Mouse (Mus musculus): ENCODE measurements around the gene Card9. TPM values are rescaled to one million over a fixed set of nuclear protein-coding genes. Genes with fewer than 3 reads are reported as not detected.
"Not testable (repeated sequence)": the region's sequence is repeated elsewhere in the genome, so short reads cannot be mapped to it uniquely, and the experiment has no call there.

The Card9 gene
- 1.2 and 1.6 TPM in 2 replicates for total RNA-seq (2021)
- long read RNA-seq, experiment 1, partial matches to known transcripts = 0 of 1 reads
- long read RNA-seq, experiment 1, other reads (novel, unspliced or antisense) = 1 of 1 reads
- long read RNA-seq, experiment 2, partial matches to known transcripts = 0 of 1 reads
- long read RNA-seq, experiment 2, other reads (novel, unspliced or antisense) = 1 of 1 reads

DNA sequence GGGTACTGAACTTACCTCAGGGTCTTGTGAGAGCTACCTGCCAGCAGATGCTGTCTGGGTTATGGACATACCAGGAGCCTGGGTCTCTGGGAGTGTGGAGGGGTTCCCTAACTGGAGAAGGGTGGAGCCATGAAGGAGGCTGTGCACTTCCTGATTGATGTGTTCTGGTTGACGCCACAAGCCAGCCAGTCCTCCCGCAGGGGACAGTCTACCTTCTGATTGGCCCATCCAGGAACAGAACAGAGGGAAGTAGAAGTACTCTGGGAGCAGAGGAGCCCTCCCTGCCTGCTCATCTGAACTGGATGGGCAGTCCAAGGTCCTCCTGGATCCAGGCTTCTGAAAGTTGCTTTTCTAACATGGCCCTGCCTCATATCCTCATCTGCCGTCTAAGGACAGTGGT lies at the start of gene Card9:
Gene Card9 (minus strand): TSS at position 147 of the 400 bp plus-strand sequence.
- no peak for DNase-seq

DNA sequence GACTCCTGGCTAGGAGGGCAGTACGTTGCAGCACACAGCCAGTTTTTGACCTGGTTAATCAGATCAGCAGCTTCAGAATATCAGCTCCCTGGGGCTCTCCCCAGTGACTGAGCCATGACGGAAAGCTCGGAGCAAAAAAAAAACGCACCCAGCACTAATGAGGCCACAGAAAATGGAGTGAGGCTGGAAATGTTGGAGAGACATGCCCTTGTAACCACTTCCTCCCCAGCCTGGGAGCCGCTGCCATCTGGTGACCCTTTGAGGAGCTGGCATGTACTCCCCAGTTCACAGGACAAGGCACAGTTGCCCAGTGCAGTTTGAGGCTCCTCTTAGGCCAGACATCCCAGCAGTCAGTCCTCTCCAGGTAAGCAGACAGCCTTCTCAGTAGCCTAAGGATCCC lies 49.4 kb upstream of the Card9 start:
- no peak for DNase-seq

DNA sequence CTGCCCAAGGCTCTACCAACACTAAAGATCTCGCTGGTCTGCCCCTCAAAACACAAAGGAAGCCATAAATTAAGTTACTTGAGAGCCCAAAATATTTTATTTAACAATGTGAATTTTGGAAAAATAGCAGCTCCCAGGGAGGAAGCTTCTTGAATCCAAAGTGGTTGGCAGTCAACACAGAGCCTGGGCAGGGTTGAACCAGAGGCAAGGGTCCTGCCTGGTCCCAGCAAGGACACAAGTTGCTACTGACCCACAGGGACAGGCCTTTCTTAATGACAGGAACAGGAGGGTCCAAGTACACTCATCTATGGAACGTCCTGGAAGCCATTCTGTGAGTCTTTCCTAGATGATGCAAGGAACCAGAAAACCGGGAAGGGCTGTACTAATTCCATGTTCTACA lies 48.6 kb upstream of the Card9 start:
- no peak for DNase-seq

DNA sequence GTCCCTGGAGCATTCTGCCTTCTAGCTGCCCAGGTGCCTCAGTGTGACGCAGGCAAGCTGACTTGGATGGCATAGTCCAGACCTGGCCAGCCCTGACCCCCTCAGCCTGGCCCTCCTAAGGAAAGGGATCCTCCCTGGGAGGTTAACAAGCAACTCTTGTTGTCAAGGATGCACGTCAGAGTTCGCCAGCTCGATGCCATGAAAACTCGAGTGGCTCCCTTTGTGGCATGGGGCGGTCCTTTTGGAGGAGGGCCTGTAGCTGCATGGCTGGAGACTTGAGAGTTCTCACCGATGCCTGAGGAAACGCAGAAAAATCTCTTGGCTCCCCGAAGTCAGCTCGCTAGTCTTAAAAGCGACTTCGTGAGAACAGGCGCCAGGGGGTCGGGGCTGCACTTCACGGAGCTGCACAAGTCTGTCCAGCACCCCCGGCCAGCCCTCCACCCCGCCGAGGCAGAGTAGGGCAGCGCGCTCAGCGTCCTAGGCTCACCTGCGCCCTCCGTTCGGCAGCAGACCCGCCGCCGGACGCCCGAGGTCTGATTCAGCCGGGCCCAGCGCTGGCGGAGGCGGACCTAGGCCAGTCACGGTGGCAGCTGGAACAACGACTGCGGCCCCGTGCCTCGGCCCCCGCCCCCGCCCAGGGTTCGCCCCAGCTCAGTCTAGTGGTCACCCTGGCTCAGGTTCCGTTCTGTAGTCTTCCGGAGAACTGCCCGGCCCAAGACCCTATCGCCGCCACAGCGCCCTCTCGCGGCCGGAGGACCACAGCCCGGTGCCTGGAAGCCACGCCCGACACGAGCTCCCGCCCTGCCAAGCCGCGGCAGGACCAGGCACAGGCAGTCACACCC lies 48.0 kb upstream of the Card9 start, which contains the start of gene Inpp5e:
Gene Inpp5e (minus strand): TSS at position 689 of the 842 bp plus-strand sequence.
- DNase-seq = peak; percentile 99

DNA sequence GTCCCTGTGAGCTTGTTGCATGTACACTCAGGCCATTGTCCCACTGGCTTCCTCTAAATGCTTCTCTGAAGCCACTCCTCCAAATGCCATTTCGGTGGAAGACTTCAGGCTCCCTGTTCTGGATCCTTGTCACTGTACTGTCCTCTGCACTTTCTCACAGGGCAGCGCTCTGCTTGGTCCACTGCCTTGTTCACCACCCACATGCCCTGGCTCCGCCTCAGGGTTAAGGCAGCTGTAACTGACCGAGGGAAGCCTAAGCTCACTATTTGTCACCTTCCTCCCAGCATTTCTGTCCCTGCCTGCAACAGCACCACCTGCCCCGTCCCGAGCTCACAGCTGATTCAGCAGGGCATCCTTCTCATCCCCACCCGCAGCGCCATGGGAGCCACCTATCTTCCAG lies 42.6 kb upstream of the Card9 start:
- no peak for DNase-seq

DNA sequence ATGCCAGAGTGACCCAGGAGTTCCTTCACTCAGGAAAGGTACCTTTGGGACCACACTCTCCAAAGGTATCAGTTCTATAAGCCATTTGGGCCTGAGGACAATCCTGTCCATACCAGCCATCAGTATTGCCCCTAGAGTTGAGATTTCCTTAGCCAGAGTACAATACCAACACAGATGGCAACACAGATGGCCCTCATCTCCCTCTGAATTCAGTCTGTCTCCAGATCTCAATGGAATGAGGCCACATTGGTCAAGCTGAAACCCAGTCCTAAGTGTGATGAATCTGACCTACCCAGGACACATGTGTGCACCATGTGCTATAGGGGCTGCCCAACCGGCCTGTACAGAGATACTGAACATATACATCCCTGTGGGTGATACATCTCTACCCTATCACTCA lies 41.5 kb upstream of the Card9 start:
- DNase-seq = no peak

DNA sequence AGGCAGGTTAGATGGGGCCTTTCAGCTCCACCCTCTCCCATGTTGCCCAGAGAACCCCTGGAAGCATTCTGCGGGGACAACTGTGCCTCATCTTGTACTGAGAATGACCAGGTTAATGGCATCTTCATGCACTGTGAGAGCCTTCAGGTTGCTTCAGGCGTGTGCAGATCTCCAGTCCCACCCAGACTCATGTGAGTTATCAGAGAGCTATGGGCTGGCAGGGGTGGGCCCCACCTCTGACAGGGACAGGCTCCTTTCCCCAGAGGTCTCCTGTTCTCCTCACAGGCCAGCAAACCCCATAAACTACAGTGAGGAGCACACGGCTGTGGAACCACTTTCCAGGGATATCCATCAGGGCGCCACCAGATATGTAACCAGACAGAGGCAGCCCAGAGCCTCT lies 40.3 kb upstream of the Card9 start:
- no peak for DNase-seq

DNA sequence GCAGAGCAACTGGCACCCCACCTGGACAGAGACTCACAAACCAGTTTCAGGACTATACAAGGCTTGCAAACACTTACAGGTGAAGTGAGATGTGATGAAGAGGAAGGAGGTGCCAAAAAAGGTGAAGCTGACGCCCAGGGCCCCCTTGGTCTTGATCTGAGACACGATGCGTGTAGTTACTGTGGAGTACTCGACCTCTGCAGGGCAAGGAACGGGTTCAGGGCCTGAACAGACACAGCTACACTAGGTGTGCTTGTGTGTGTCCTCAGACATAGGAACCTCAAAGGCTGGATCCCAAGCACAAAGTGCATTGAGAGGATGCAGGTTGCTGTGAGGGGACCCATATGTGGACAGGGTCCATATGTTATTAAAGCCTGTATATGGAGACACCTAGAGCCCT lies 39.6 kb upstream of the Card9 start:
- no peak for DNase-seq

DNA sequence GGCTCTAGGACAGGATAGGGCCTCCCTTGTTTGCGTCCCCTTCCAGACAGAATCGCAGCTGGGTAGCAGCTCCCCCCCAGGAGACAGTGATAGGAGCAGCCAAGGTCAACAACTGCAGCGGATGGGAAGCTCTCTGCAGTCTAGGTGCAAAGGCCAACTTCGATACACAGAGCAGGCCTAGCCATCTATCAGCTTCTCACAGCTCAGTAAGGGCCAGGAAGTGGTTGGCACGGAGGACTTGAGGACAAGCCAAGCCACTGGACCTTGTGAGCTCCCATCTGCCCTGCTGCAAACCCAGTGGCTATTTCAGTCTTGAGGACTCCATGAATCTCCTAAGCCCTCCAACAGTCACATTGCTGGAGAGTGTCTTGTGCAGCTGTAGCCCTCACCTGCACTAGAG lies 38.9 kb upstream of the Card9 start:
- no peak for DNase-seq

DNA sequence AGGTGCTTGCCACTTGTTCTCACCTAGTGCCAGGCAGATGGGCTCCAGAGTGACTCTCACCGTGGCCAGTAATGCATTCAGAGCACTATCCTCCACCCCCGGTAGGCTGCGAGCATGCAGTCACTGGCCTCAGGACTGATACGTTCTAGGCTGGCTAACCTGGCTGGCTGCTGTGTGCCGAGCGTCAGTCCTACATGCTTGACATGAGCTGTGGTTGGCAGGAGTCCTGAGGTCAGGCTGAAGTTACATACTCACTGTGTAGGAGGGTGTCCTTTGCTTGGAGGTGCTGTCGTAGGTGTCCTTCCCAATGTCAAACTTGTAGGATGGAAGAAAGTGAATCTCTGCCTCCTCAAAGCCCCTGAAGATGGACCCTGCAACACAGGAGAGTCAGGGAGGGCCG lies 38.3 kb upstream of the Card9 start:
- no peak for DNase-seq

DNA sequence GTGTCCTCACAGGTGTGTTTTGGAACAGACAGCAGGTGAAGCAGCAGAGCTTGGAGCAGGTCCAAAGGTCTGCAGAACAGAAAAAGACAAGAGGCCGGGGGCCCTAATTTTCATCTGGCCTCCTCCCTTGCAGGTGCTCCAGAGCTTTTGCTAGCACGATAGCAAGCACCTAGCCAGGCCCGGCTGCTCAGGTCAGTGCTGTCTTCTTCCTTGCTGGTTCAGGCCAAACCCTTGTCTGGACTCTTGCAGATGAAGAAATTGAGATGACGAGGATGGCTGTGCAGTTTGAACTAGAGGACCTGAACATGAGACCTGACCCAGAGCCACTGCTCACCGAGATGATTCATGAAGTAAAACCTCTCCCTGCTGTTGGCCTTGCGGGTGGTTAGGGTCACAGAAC lies 30.9 kb upstream of the Card9 start:
- no peak for DNase-seq

DNA sequence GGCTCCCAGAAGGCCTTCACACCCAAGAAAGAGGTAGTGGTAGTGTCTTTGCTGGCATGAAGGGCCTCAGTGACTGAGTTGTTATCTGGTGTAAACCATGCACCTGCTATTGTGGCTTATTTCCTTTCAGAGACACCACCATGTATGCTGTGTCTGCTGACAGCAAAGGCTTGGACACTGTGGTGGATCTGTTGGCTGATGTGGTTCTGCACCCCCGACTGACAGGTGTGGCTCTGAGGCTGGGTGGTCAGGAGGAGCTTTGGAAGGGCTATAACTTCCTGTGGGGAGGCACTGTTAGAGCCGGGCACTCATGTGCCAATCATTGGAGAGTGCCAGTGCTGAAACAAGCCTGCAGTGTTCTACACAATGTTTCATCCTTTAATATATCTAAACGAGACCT lies 30.2 kb upstream of the Card9 start:
- DNase-seq = no peak

DNA sequence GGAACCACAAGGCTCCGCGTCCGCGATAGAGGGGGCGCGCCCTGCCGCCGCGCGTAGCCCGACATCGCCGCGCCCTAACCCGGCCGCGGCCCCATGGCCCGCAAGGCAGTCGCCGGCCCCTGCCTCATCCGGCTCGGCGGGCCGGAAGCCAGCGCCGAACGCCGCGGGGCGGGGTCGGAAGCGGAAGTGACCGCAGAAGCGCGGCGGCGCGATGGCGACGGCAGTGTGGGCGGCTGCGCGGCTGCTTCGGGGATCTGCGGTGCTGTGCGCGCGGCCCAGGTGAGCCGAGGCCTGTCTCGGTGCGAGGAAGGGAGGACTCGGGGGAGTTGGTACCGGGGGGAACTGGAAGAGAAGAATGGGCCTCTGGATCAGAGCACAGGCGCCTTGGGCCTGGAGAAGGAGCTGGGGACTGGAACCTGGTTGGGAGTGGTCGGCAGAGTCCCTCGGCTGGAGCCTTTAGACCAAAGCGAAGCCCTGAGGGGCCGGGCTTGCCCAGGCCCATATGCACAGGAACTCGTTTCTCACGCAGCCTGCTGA lies 28.5 kb upstream of the Card9 start, which contains the start of the genes Entr1 and Pmpca:
Gene Entr1 (minus strand): TSS at position 163 of the 537 bp plus-strand sequence.
Gene Pmpca (plus strand): TSS at position 186 of the 537 bp plus-strand sequence.
- DNase-seq = peak; percentile 92

DNA sequence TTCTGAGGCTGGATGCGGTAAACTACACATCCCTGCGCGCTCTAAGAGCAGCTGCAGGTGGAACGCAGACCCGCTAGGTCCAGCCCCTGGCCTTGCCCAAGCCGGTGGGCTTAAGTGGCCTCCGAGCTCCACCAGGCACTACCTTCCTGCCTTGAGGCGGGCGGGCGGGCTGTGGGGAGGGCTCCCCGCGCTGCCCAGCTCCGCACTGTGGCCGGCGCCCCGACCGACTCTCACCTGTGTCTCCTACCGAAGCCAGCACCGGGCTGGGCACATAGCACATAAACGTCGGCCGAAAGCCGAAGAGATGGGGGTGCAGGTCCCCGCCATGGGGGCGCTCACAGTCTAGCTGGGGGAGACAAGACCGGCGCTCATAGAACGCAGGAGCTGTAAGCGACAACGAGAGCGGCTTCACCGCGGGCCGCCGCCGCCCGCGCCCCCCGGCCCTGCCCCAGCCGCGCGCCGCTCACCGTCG lies 28.0 kb upstream of the Card9 start:
- DNase-seq = peak; percentile 57

DNA sequence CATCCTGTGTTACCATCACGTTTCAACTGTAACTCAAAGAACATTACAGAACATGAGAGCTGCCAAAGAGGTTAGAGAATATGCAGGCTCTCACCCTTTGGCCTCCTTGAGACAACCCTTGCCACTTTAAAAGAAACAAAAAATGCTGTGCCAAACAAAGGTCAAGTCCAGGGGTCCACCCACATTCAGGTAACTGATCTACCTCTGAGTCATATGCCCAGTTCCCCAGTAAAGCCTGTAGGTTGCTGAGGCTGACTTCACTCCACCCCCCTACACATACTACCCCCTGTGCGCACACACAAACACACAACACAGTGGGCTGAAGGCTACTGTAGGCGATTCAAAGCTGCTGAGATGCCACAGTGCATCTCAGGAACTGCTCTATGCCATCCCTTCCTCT lies 27.0 kb upstream of the Card9 start:
- DNase-seq = no peak

DNA sequence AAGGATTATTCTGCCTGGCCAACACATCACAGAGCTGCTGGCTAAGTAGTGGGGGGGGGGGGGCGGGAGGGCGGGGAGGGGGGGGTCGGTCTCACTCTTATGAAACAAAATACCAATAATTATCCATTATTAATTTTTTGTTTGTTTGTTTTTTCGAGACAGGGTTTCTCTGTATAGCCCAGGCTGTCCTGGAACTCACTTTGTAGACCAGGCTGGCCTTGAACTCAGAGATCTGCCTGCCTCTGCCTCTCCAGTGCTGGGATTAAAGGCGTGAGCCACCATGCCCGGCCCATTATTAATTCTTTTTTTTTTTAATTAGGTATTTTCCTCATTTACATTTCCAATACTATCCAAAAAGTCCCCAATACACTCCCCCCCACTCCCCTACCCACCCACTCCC lies 20.2 kb upstream of the Card9 start:
- DNase-seq = not testable (repeated sequence)

DNA sequence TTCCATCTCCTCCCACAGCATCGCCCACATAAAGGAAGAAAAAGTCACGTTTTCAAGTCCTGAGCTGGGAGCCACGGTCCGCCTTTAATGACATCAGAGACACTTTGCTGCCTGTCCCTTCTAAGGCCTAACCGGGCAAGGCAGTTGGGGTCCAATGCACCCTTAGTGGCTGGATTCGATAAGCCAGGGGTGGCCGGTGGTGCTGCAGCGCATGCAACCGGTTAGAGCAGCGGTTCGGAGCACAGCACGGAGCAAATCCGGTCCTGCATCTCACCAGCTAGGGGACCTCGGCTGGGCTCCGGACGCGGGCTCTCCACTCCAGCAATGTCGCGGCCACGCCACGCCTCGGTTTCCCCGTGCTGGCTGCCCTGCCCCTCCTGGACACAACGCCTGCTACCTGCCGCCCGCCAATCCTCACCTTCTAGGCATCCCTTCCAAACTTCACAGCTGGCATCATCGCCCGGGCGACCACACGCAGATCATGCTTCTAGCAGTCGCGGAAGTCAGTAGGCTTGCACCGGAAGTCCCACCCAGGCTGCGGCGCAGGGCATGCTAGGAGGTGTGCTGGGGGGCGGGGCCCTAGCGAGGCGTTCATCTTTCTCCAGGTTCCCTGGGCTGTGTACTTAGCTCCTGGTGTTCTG lies 19.5 kb upstream of the Card9 start, which contains the start of gene Snapc4:
Gene Snapc4 (minus strand): TSS at position 523 of the 641 bp plus-strand sequence.
- peak; percentile 93 for DNase-seq

DNA sequence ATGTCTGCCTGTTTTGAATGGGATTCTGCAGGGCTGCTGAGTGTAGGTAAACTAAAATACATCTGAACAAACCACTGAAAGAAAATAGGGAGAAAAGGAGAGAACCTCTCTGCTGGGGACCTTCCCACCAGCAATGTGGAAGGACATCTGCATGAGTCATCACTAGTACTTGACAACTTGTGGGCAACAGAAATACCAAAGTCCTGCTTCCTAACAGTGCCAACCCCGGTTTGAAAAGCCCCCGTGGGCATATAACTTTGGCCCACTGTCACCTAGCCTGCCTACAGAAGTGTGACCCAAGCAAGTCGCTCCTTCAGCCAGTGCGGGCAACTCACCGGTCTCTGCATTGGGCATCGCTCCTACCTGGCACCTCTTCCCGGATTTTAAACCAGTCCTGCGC lies 11.7 kb upstream of the Card9 start:
- DNase-seq = no peak

DNA sequence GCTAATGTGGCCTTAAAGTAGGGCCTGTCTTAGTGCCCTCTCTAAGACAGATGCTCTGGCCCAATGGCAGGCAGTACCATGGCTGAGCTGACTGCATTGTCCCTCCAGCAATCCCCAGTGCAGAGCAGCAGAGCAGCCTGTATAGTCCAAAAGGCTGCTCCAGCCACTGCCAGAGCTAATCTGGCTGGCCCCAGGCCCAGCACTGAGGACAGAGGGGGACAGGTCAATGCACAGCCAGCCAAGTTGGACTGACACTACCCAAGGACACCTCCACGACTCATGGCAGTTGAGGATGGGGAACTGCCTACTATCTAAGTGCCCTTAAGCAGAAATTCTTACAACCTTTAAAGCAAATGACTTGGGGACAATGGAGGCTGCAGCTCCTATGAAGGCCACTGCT lies 7.9 kb upstream of the Card9 start:
- DNase-seq = peak; percentile 52

DNA sequence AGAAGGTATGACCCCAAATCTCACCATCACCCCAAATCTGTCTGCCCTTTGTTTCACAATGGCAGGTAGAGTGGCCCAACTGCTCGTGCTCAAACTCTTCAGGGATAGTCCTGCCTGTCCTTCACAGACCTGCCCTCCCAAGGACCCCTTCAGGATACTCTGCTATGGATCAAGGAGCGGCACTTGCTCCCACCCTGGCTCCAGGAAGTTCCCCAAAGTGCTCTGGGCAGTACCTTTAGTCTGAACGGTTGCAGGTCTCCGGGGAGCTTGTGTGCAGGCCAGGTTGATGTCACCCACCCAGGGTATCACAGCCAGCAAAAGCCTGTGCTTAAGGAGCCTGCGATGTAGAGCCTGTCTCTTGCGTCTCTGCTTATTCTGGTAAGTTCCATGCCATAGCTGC lies 7.2 kb upstream of the Card9 start:
- no peak for DNase-seq

DNA sequence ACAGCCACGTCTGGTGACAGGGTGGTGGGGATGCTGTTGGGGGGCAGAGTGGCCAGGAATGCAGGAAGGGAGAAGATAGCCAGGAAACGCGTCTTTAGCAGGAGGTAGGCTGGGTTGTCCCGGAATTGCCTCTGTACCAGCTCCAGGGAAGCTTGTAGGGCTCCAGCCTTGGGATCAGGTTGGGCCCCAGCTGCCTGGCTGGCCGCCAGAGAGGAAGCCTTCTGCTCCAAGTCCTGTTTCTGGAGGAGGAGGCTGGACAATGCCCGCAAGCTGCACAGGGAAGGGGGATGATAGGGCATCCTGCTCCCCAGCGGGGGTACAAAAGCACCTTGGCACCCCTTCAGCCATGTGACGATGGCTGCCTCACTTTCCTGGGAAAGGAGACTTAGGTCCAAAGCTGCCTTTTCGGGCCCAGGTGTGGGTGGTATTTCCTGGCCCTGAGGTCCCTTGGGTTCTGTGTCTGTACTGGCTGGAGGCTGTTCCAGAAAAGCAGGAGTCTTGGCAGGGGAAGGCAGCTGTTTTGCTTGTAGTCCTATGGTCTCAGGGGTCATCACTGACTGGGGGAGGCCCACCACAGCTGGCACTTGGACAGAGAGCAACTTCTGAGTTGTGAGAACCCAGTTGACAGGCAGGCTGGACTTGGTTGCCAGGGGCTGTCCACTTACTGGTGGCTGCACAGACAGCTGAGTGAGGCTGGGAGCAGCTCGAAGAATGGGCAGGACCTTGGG lies 4.2 kb upstream of the Card9 start:
- DNase-seq = peak; percentile 90

DNA sequence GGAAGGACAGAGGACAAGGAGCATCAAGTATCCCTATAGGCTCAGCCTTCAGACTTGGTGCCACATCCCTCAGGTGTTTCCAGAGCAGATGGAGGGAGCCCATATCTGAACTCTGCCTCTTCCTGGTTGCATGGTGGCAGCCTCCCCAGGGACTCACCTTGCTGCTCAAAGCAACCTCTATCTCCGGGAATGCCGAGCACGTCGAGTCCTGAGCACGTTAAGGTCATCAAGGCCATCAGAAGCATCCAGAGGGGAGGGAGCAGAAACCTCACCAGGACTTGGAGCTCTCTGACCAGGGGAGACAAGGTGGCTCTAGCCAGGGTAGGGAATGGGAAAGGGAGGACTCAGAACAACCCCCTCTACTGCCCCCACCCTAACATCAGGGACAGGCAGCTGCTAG lies 2.8 kb upstream of the Card9 start:
- no peak for DNase-seq

Data from adrenal gland, postnatal 14 days (tissue).